Mouse (Mus musculus) spleen, postnatal 10 days (tissue): ENCODE measurements around the gene Mks1.

Experiments
- DNase-seq, 2 experiments: peaks; one replicate each; pipeline ENCODE4 v3.0.0; 2021 to 2022; ENCODE audit warnings: low spot score in 2 of 2

Mks1 gene

DNA sequence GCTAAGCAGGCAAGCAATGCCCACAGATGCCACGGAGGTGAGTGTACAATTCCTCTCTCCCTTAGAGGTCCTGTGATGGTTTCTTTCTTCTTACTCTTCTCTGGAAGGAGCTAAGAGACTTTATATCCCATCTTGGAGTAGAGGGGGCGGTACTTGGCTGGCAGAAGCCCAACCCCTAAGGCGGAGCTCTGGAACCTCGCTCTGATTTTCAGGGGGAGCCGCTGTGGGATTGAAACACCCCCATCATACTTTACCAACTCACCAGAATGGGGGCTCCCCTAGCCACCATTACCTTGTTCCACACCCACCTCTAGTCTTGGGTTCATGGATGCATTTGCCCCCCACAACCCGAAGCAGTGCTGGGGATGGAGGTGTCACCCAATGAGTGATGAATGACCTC is 22.4 kb downstream of the Mks1 start, which contains the start of gene Epx:
TSS of gene Epx (minus strand) at position 101 of the 400 bp plus-strand sequence.
- no peak for DNase-seq

DNA sequence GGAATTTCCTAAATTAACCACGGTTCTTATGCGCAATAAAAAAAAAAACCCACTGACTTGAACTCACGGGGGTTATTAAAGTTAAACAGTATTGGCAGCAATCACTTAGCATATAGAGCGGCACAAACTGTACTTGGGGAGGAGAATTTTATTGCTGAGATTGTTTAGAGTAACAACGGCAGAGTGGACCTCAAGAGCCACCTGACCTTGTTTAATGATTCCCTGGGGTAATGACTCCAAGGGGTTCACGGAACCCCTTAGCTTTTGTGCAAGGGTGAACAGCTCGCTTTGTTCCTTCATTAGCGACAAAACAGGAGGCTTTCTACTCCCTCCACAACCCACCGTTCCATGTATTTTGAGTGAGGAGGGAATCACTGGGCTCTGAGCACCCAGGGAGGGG is 26.8 kb downstream of the Mks1 start:
- no peak for DNase-seq

DNA sequence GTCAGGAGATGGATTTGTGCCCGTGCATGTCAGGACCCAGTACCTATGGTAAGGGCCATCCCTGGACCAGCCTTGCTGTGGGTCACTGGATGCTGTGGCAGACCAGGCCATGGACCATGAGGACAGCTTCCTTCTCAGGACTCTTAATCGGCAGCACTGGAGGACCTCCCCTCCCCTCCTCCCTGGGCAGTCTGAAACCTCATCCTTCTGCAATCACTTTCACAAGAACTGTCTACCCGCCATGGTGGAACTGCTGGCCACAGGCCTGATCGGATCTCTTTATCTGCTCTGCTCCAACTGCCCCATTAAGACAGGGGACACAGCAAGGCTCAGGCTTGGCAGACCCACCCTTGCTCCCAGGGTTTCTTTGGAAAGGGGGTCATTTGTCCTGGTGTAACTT is 28.7 kb downstream of the Mks1 start:
- no peak for DNase-seq

DNA sequence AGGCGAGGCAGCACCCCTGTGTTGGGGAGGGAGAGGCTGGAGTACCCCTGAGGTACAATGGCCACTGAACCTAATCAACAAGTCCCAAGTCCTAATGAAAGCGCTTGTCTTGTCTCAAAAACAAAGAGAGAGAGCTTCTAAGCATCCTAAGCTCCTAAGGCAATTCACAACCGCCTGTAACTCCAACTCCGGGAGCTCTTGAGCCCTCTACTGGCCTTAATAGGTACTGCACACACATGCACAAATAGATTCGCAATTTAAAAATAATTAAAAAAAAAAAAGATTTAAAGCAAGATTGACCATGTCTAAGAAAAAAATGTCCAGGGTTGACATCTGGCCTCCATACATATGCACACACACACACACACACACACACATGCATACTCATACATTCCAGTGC is 30.5 kb downstream of the Mks1 start:
- no peak for DNase-seq

DNA sequence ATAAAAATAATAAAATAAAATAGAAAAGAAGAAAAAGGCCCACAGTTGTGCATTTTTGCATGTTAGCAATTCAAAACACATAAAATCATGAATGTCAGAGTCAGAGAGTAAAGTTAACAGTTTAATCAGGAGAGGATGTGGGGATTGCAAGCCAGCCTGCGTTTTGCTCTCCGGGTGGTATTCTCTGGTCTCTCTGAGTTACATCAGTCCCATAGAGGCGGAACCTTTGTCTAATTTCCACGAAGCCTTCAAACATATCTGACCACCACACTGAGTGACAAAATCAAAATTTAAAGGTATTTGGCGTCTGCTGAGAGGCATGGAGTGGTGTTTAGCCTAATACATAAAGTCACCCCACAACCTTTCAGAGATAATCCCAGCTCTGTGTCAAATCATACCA is 31.8 kb downstream of the Mks1 start:
- no peak for DNase-seq

DNA sequence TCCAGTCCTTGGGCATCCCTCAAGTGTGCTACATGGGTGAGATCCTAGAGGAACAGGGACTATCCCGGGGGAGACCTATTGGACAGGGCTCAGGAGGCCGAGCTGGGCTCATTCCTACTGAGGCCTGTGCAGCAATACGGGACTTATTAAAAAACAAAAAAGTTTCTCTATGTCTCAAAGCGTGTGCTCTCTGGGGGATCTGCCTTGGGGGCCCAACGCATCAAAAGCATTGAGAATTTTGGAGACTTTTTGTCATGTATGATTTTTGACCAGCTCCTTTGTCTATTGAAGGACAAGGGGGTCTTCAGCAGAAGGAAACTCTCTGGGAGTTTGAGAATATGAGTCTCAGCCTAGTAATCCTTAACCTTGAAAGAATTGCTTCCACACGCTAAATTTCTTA is 39.2 kb downstream of the Mks1 start, which contains the start of gene Olfr462:
TSS of gene Olfr462 (minus strand) at position 101 of the 400 bp plus-strand sequence.
- no peak for DNase-seq

DNA sequence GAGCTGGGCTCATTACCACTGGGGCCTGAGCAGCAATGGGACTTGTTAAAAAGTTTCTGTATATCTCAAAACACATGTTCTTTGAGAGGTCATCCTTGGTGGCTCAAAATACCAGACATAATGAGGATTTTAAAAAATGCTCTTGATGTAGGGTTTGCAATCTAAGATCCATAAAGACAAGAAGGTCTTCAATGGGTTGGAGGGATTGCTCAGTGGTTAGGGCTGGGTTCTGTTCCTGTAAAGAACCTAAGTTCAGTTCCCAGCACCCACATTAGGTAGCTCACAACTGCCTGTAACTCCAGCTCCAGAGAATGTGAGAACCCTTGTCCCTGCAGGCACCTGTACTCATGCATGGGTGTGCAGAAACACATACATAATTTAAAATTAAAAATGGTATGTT is 44.3 kb downstream of the Mks1 start, which contains the start of gene Olfr463:
TSS of gene Olfr463 (minus strand) at position 101 of the 400 bp plus-strand sequence.
- DNase-seq, result no peak

DNA sequence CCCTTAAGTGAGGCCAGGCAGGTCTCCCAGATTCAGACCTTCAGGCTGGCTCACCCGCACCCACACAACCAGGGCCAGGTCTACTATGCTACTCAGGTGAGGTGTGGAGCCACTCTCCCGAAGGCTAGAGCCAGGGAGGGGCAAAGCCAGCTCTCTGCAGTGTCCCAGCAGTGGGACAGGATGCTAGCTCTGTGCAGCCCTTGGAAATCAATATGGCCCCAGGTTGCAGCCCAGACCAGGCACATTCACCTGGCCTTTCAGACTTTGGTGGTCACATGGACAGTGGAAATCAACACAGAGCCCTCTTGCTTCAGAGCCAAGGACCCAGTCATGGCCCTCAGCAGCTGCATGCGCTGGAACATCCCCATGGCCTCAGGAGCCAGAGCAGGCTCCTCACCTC is 51.3 kb downstream of the Mks1 start:
- DNase-seq, result no peak
